Mouse (Mus musculus) brain, embryonic 14.5 days (tissue): ENCODE results near the gene Orm1.
"Not testable (repeated sequence)": the region's sequence is repeated elsewhere in the genome, so short reads cannot be mapped to it uniquely, and the experiment has no call there.

Experiments used
- CTCF ChIP-seq: fragments of 200-500 bp; IDR thresholded peaks from 2 replicates; pipeline ENCODE4 v1.5.1; 2012; ENCODE audit warnings: inconsistent platforms, mild to moderate bottlenecking, moderate library complexity, borderline replicate concordance; ENCODE audit not compliant: insufficient read depth, insufficient read length; ENCODE audit errors: extremely low read depth
- POLR2A ChIP-seq: fragments of 200-500 bp; IDR thresholded peaks from 2 replicates; pipeline ENCODE4 v1.6.1; 2012; ENCODE audit warnings: mild to moderate bottlenecking, inconsistent platforms, borderline replicate concordance; ENCODE audit not compliant: poor library complexity, insufficient read depth, insufficient read length, severe bottlenecking; ENCODE audit errors: extremely low read depth

GRCm38 (mm10) chr4:63319566-63319965, 24.8 kb upstream of the Orm1 start:
- TF ChIP-seq CTCF: peak; percentile 81
- not testable (repeated sequence) for TF ChIP-seq POLR2A
